In genomic region chr11:75213372-75214080, GRCm38 (mm10) we compare ENCODE assay signal across 8 mouse cellular contexts. TPM values are rescaled to one million over a fixed set of nuclear protein-coding genes. Genes with fewer than 3 reads are reported as not detected.
A peak's percentile ranks its signal among the peaks of the same experiment; 100 is the strongest.
DNase-seq lines count a peak whose midpoint lies in the region; ATAC-seq lines count a peak whose summit lies in the region.

No protein-coding gene starts in this region.

- peak; percentile 41 to 55 for DNase-seq in layer of hippocampus, postnatal 10 days (ENCODE audit: low spot score in 2 of 2)
- DNase-seq in layer of hippocampus, adult 11-12 months (ENCODE audit: low spot score) = no peak
- peak; percentile 68 to 78 for DNase-seq in cerebellum, postnatal 14 days
- DNase-seq in kidney, postnatal 25 days = peak; percentile 96
- DNase-seq in lung, postnatal 4 days = peak; percentile 70 to 76
- peak; percentile 64 for DNase-seq in thymus, postnatal 4 days
- no peak for DNase-seq in spleen, adult 18-20 months

- no peaks in the 10 kb centered on the region for H3K36me3 ChIP-seq in heart, embryonic 16.5 days (ENCODE audit: control insufficient read depth, insufficient read depth)

- 7% methylated on average over 35 of the region's 35 CpGs for WGBS in heart, embryonic 16.5 days

- H3K27me3 ChIP-seq in heart, embryonic 16.5 days (ENCODE audit: control insufficient read depth, insufficient read depth, low read length) = no peaks in the 10 kb centered on the region

- H3K4me1 ChIP-seq in heart, embryonic 16.5 days (ENCODE audit: control insufficient read depth, insufficient read depth, low read length) = peaks cover 54% of the 10 kb centered on the region

- H3K4me2 ChIP-seq in heart, embryonic 16.5 days (ENCODE audit: low read depth, low read length) = peak overlapping the region; percentile 57

- no peaks in the 10 kb centered on the region for H3K9me3 ChIP-seq in heart, embryonic 16.5 days (replicated peaks; ENCODE audit: control insufficient read depth, low read length)

- peak overlapping the region; percentile 26 for H3K4me3 ChIP-seq in heart, embryonic 16.5 days (ENCODE audit: low read length)

- ATAC-seq in heart, embryonic 16.5 days (replicated peaks; ENCODE audit: extremely low read depth, insufficient read depth, low FRiP score) = peak; percentile 19; the same call in 1 of the 2 replicates

- H3K9ac ChIP-seq in heart, embryonic 16.5 days (ENCODE audit: low read length) = peak overlapping the region; percentile 60

- peak overlapping the region; percentile 85 for H3K27ac ChIP-seq in heart, embryonic 16.5 days (ENCODE audit: low read length)

RNA-seq across cellular contexts. Expression of gene Rtn4rl1, which starts 19.9 kb away (rescaled TPM):
- 10 to 100 TPM; 54.5 to 58.5 TPM for total RNA-seq in layer of hippocampus, postnatal 10 days (2021)
- 12.4 and 13.1 TPM in 2 replicates for polyA plus RNA-seq in heart, embryonic 16.5 days (2015; fragmentation: Nextera tagmentation; extraction: Ambion mirVana)

RNA-seq across cellular contexts. Expression of gene Dph1, which starts 22.5 kb away (rescaled TPM):
- 10 to 100 TPM; 20.8 to 21.1 TPM for total RNA-seq in layer of hippocampus, postnatal 10 days (2021)
- polyA plus RNA-seq in heart, embryonic 16.5 days (2015; fragmentation: Nextera tagmentation; extraction: Ambion mirVana) = 19.7 and 21.0 TPM in 2 replicates

RNA-seq across cellular contexts. Expression of gene Ovca2, which starts 34.9 kb away (rescaled TPM):
- 10 to 100 TPM; 10.1 to 11.1 TPM for total RNA-seq in layer of hippocampus, postnatal 10 days (2021)
- 18.4 and 18.7 TPM in 2 replicates for polyA plus RNA-seq in heart, embryonic 16.5 days (2015; fragmentation: Nextera tagmentation; extraction: Ambion mirVana)

RNA-seq across cellular contexts. Expression of gene Hic1, which starts 44.2 kb away (rescaled TPM):
- total RNA-seq in layer of hippocampus, postnatal 10 days (2021) = 1 to 10 TPM; 3.3 to 6.1 TPM
- polyA plus RNA-seq in heart, embryonic 16.5 days (2015; fragmentation: Nextera tagmentation; extraction: Ambion mirVana) = 7.1 and 9.8 TPM in 2 replicates

Comparison
In these comparisons a context has a peak if more than half of its experiments do, and no peak if none do; other contexts are left out.
1. DNase-seq: peak in layer of hippocampus, postnatal 10 days (2 of 2), cerebellum, postnatal 14 days (2 of 2), kidney, postnatal 25 days (2 of 2), lung, postnatal 4 days (2 of 2) and thymus, postnatal 4 days (single experiment); none in layer of hippocampus, adult 11-12 months (single experiment) and spleen, adult 18-20 months (0 of 2).